Mouse (Mus musculus) gastrocnemius, postnatal 25 days (tissue): ENCODE measurements at regions not wholly inside any gene's neighbourhood (a gene's known extent, or its start where the extent isn't known, plus 50 kb on each side); places are given as distances from the start of the nearest gene placed in this dataset.

Experiments used
- DNase-seq: peaks from one replicate; pipeline ENCODE4 v3.0.0; 2022

GRCm38 (mm10) chr15:61294616-61295015, 371.8 kb upstream of the A1bg start:
- no peak for DNase-seq

- no peak for DNase-seq
Measured at GRCm38 (mm10) chr15:61294131-61294530, 371.3 kb upstream of the A1bg start.

- DNase-seq, result no peak
Measured at GRCm38 (mm10) chr15:61268766-61269165, 346.0 kb upstream of the A1bg start.

- no peak for DNase-seq
Measured at GRCm38 (mm10) chr15:61259047-61259446, 336.2 kb upstream of the A1bg start.

GRCm38 (mm10) chr15:61244511-61244910, 321.7 kb upstream of the A1bg start:
- no peak for DNase-seq

GRCm38 (mm10) chr15:61242161-61242681, 319.4 kb upstream of the A1bg start:
- DNase-seq, result no peak

GRCm38 (mm10) chr15:61241741-61242140, 318.9 kb upstream of the A1bg start:
- DNase-seq, result no peak

GRCm38 (mm10) chr15:61240344-61240743, 317.5 kb upstream of the A1bg start:
- no peak for DNase-seq

- no peak for DNase-seq
Measured at GRCm38 (mm10) chr15:61239414-61239813, 316.6 kb upstream of the A1bg start.

GRCm38 (mm10) chr15:61238996-61239395, 316.2 kb upstream of the A1bg start:
- no peak for DNase-seq

GRCm38 (mm10) chr15:61229579-61229978, 306.8 kb upstream of the A1bg start:
- DNase-seq, result no peak

- no peak for DNase-seq
Measured at GRCm38 (mm10) chr15:61222923-61223322, 300.1 kb upstream of the A1bg start.

- no peak for DNase-seq
Measured at GRCm38 (mm10) chr15:61210161-61210560, 287.3 kb upstream of the A1bg start.

GRCm38 (mm10) chr15:61189981-61190380, 267.2 kb upstream of the A1bg start:
- no peak for DNase-seq

- peak; percentile 38 for DNase-seq
Measured at GRCm38 (mm10) chr15:61189481-61189880, 266.7 kb upstream of the A1bg start.

GRCm38 (mm10) chr15:61184597-61184963, 261.8 kb upstream of the A1bg start:
- DNase-seq, result no peak

- DNase-seq, result no peak
Measured at GRCm38 (mm10) chr15:61183751-61184596, 261.2 kb upstream of the A1bg start.

- no peak for DNase-seq
Measured at GRCm38 (mm10) chr15:61183291-61183690, 260.5 kb upstream of the A1bg start.

- no peak for DNase-seq
Measured at GRCm38 (mm10) chr15:61168842-61169416, 246.1 kb upstream of the A1bg start.

- DNase-seq, result no peak
Measured at GRCm38 (mm10) chr15:61165050-61165449, 242.2 kb upstream of the A1bg start.

- no peak for DNase-seq
Measured at GRCm38 (mm10) chr15:61161397-61161796, 238.6 kb upstream of the A1bg start.

- DNase-seq, result no peak
Measured at GRCm38 (mm10) chr15:61160666-61161065, 237.9 kb upstream of the A1bg start.

GRCm38 (mm10) chr15:61159552-61159951, 236.7 kb upstream of the A1bg start:
- DNase-seq, result no peak
